Mouse (Mus musculus) ES-Bruce4 (cell line): ENCODE data around the gene Uba5. TPM values are rescaled to one million over a fixed set of nuclear protein-coding genes. Genes with fewer than 3 reads are reported as not detected.

ENCODE experiments used
- H3K27ac ChIP-seq: 2 replicates; pipeline ENCODE4 v1.5.1; 2012; ENCODE audit warnings: low read length, inconsistent platforms; ENCODE audit not compliant: insufficient read depth
- H3K27me3 ChIP-seq: 2 replicates; pipeline ENCODE4 v1.6.1; 2012; ENCODE audit warnings: mild to moderate bottlenecking, low read length, inconsistent platforms; ENCODE audit not compliant: control insufficient read depth, poor library complexity, insufficient read depth, severe bottlenecking
- H3K36me3 ChIP-seq: 2 replicates; pipeline ENCODE4 v1.6.1; 2012; ENCODE audit warnings: inconsistent platforms, mild to moderate bottlenecking, low read length, moderate library complexity; ENCODE audit not compliant: control insufficient read depth, poor library complexity, insufficient read depth, severe bottlenecking
- H3K4me1 ChIP-seq: one replicate; pipeline ENCODE4 v1.8.1; 2011; ENCODE audit warnings: low read length; ENCODE audit not compliant: control insufficient read depth, insufficient read depth
- H3K4me3 ChIP-seq: 2 replicates; pipeline ENCODE4 v1.5.1; 2011; ENCODE audit warnings: low read depth, mild to moderate bottlenecking, low read length
- H3K9ac ChIP-seq: 2 replicates; pipeline ENCODE4 v1.6.1; 2012; ENCODE audit warnings: low read depth, mild to moderate bottlenecking, inconsistent platforms; ENCODE audit not compliant: poor library complexity, severe bottlenecking
- H3K9me3 ChIP-seq: replicated peaks from 2 replicates; pipeline ENCODE4 v1.6.1; 2012; ENCODE audit warnings: mild to moderate bottlenecking, low read length, inconsistent platforms; ENCODE audit not compliant: control insufficient read depth, poor library complexity, insufficient read depth, severe bottlenecking
- CTCF ChIP-seq: IDR thresholded peaks from one replicate; pipeline ENCODE4 v1.8.1; 2011; ENCODE audit warnings: low read depth, low read length
- EP300 ChIP-seq: IDR thresholded peaks from 2 replicates; pipeline ENCODE4 v1.6.1; 2011; ENCODE audit warnings: low read depth, low read length; ENCODE audit not compliant: insufficient read depth
- POLR2A ChIP-seq: IDR thresholded peaks from one replicate; pipeline ENCODE4 v1.8.1; 2011; ENCODE audit warnings: low read length; ENCODE audit not compliant: insufficient read depth
- polyA plus RNA-seq: library from polyadenylated mRNA; stranded (reverse); fragments of >200 nt; gene quantifications from 2 replicates; pipeline ENCODE4 v1.2.4, GENCODE M21; 2011; ENCODE audit warnings: low read depth; ENCODE audit not compliant: missing spikeins, insufficient read depth, insufficient read length

Gene Uba5
- polyA plus RNA-seq, 1 experiment = 29.0 TPM

DNA sequence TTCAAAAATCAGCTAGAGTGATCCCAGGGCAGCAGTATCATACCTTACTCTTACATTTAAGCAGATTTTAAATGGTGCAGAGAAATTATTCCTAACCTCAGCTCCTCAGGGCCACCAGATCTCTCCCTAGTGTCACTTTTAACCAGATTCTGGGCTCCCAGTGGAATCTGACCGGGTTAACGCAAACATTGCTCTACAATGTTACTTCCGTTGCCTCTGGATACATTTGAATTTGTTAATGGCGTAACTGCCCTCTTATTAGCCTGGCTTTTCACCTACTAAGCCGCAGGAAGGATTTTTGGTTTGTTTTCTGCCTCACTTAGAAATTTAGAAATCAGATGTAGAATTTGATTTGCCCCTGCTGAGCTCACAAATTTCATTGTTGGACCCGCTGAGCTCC is 28.2 kb downstream of the Uba5 start:
- Histone ChIP-seq H3K27ac (no peak overlapping the region), H3K36me3 (no peaks in the 10 kb centered on the region), H3K9me3 (no peaks in the 10 kb centered on the region), H3K9ac (no peak overlapping the region), H3K4me1 (no peaks in the 10 kb centered on the region), H3K27me3 (no peaks in the 10 kb centered on the region), H3K4me3 (no peak overlapping the region)
- no peak for TF ChIP-seq EP300
- no peak for TF ChIP-seq POLR2A
- TF ChIP-seq CTCF = no peak

DNA sequence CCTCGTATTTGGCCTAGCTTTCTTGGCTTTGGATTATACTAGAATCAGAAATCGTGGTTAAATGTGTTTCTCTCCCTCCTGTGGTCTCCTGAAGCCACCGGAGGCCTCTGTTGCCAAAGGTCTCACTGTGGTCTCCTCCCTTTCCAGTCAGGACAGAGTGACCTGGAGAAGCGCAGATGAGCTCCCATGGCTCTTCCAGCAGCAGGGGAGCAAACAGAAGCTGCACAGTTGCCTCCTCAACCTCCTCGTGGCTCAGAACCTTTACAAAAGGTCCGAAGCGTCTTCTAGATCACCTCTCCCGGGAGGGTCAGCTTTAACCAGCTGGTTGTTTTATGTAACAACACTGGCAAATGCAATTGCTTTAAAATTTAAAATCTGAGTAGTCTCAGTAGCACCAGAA is 28.7 kb downstream of the Uba5 start:
- Histone ChIP-seq H3K27me3 (no peaks in the 10 kb centered on the region), H3K9ac (no peak overlapping the region), H3K4me1 (no peaks in the 10 kb centered on the region), H3K9me3 (no peaks in the 10 kb centered on the region), H3K4me3 (no peak overlapping the region), H3K36me3 (no peaks in the 10 kb centered on the region), H3K27ac (no peak overlapping the region)
- TF ChIP-seq CTCF (no peak), POLR2A (no peak), EP300 (no peak)

DNA sequence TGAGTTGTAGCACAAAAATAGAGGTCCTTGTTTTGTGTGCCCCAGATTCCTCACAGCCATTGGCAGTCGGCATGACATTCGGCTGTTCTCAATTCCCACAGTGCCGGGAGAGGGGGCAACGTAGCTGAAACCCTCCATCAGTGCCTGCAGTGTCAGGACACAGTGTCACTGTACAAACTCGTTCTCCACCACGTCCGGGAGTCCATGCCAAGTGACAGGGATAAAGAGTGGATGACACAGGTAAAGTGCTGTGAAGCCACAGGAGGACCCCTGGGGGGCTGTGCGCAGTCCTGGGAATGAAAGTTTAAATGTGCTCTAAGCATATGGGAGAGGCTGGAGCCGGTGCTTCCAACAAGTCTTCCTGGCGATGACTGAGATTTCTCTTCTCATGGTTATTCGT is 33.1 kb downstream of the Uba5 start:
- no peaks in the 10 kb centered on the region for H3K9me3 ChIP-seq
- no peak overlapping the region for H3K4me3 ChIP-seq
- TF ChIP-seq CTCF = no peak
- no peak for TF ChIP-seq POLR2A
- TF ChIP-seq EP300 = no peak
- no peaks in the 10 kb centered on the region for H3K27me3 ChIP-seq
- H3K9ac ChIP-seq = no peak overlapping the region
- H3K27ac ChIP-seq = no peak overlapping the region
- H3K4me1 ChIP-seq = no peaks in the 10 kb centered on the region
- H3K36me3 ChIP-seq = no peaks in the 10 kb centered on the region

DNA sequence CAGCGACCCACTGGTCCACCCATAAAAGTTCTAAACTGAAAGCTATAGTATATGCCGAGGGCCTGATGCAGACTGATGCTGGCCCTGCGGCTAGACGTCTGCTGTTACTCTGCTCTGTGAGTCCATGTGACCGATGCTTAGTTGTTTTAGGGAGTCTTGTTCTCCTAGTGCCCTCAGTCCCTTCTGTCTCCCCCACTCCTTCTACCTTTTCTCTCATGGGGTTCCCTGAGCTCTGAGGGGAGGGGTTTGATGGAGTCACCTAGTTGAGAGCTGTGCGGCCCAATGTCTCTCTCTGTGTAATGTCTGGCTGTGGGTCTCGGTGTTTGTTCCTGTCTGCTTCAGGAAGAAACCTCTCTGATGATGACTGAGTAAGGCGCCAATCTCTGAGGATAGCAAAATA is 35.7 kb downstream of the Uba5 start:
- no peaks in the 10 kb centered on the region for H3K27me3 ChIP-seq
- H3K27ac ChIP-seq = no peak overlapping the region
- H3K4me3 ChIP-seq = no peak overlapping the region
- H3K36me3 ChIP-seq = no peaks in the 10 kb centered on the region
- H3K9me3 ChIP-seq = no peaks in the 10 kb centered on the region
- no peak overlapping the region for H3K9ac ChIP-seq
- no peaks in the 10 kb centered on the region for H3K4me1 ChIP-seq
- TF ChIP-seq CTCF (no peak), EP300 (no peak), POLR2A (no peak)

DNA sequence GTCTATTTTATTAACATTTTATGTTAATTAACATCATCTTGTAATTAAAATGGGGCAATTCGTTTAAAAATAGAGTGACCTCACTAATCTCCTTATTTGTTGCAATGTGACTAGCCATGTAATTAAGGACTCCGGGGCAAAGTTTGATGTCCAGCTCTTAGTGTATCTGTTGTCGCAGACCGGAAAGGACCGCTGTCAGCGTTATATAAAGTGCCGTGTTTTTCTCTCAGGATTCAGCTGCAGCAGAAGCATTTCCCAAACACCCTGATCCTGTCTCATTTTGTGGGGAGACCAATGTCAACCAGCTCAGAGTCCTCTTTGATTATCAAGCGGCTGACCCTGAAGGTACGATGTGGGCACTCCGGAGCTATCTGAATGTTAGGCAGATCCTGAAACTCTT is 41.9 kb downstream of the Uba5 start:
- Histone ChIP-seq H3K4me1 (no peaks in the 10 kb centered on the region), H3K36me3 (no peaks in the 10 kb centered on the region), H3K9me3 (no peaks in the 10 kb centered on the region), H3K4me3 (no peak overlapping the region), H3K27me3 (no peaks in the 10 kb centered on the region), H3K9ac (no peak overlapping the region), H3K27ac (no peak overlapping the region)
- TF ChIP-seq EP300 (no peak), CTCF (no peak), POLR2A (no peak)

DNA sequence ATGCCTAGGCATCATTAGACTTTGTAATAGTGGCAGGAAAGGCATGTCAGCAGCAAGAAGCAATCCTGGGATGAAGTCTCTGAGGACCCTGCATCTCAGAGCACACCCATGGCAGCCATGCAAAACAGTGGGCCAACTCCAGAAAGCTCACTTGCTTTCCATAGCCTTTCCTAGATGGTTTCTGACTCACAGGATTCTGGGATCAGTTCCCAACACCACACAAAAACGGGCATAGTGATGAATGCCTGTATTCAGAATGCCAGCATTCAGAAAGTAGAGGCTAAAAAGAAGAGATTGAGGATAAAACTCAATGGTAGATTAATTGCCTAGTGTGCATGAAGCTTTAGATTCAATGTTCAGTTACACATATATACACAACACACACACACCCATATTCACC is 48.4 kb downstream of the Uba5 start:
- Histone ChIP-seq H3K9ac (no peak overlapping the region), H3K4me1 (no peaks in the 10 kb centered on the region), H3K9me3 (no peaks in the 10 kb centered on the region), H3K27me3 (no peaks in the 10 kb centered on the region), H3K4me3 (no peak overlapping the region), H3K36me3 (no peaks in the 10 kb centered on the region), H3K27ac (no peak overlapping the region)
- TF ChIP-seq EP300 (no peak), CTCF (no peak)

DNA sequence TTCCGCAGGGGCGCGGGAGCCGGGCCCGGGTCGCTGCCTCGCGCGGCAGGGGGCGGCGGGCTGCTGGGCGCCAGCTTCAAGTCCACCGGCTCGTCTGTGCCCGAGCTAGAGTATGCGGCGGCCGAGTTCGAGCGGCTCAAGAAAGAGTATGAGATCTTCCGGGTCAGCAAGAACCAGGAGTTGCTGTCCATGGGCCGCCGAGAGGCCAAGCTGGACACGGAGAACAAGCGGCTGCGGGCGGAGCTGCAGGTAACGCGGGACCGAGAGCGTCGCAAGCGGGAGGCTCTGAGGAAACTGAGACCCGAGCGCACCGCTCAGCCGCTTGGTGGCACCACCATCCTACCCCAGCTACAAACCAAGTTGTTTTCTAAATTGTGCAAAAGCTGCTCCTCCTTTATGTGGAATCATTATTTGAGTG is 60.0 kb downstream of the Uba5 start:
- Histone ChIP-seq H3K36me3 (no peaks in the 10 kb centered on the region), H3K4me1 (peaks cover 2% of the 10 kb centered on the region), H3K27ac (no peak overlapping the region), H3K4me3 (peak overlapping the region; percentile 78), H3K27me3 (no peaks in the 10 kb centered on the region), H3K9me3 (no peaks in the 10 kb centered on the region), H3K9ac (peak overlapping the region; percentile 66)
- TF ChIP-seq CTCF (peak; percentile 72), EP300 (no peak), POLR2A (no peak)
